Mouse (Mus musculus): Measurements from ENCODE around the gene Smyd2. TPM values are rescaled to one million over a fixed set of nuclear protein-coding genes. Genes with fewer than 3 reads are reported as not detected.
A peak's percentile ranks its signal among the peaks of the same experiment; 100 is the strongest.

Gene Smyd2
- polyA plus RNA-seq, 1 experiment from 2014 or later, result 73.9 TPM

GRCm38 (mm10) chr1:189936436-189937105 lies 14.4 kb upstream of the Smyd2 start:
- ATAC-seq (ENCODE audit: low FRiP score), result no peak
- H3K4me1 ChIP-seq (replicated peaks; ENCODE audit: control insufficient read depth, insufficient read depth, low read length), result no peaks in the 10 kb centered on the region; the same call in 1 of the 2 replicates
- WGBS, result 89% methylated on average over 10 of the region's 10 CpGs
- no peak for DNase-seq (ENCODE audit: low spot score)
- H3K27ac ChIP-seq, result no peak overlapping the region
- no peak overlapping the region for H3K4me3 ChIP-seq (replicated peaks; ENCODE audit: low read length)
- H3K9me3 ChIP-seq (ENCODE audit: control insufficient read depth, low read length), result no peaks in the 10 kb centered on the region
- H3K36me3 ChIP-seq (replicated peaks; ENCODE audit: control insufficient read depth, insufficient read depth), result no peaks in the 10 kb centered on the region
- H3K4me2 ChIP-seq (replicated peaks), result no peak overlapping the region
- no peak overlapping the region for H3K9ac ChIP-seq
- H3K27me3 ChIP-seq (ENCODE audit: control insufficient read depth, insufficient read depth, low read length), result no peaks in the 10 kb centered on the region

DNA sequence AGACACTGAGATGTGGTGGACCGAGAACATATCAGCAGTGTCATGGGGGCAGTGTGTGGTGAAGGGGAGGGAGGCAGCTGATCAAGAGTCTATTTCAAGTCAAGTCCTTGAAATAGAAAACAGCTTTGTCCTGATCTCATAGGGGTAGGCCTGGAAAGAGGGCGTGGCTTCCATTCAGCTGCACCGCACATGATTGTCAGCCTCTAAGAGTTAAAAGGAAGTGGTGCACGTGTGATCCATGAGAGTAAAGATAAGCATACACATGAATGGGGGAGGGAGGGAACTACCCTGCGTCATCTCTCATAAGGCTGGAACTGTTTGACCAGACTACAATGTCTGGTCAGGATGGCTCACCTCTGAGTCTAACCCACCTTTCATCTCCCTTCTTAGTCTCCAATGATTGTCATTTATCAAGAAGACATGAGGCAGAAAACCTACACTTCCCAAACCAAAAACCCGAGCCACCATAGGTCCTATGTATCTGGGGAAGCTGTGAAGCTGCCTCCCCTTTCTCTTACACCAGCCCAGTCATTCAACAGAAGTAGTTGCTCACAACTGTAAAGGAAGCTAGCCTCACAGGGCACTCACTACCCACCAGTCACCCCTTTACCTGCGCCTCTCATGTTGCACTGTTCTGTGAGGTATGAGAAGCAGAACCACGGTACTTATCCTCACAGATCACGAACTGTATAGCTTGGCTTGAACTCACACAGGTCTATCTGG lies 11.5 kb upstream of the Smyd2 start:
- DNase-seq (ENCODE audit: low spot score) (no peak), ATAC-seq (ENCODE audit: low FRiP score) (no peak)
- Histone ChIP-seq H3K27me3 (ENCODE audit: control insufficient read depth, insufficient read depth, low read length) (no peaks in the 10 kb centered on the region), H3K27ac (no peak overlapping the region), H3K4me1 (replicated peaks; ENCODE audit: control insufficient read depth, insufficient read depth, low read length) (no peaks in the 10 kb centered on the region; the same call in 1 of the 2 replicates), H3K4me2 (replicated peaks) (no peak overlapping the region), H3K4me3 (replicated peaks; ENCODE audit: low read length) (no peak overlapping the region), H3K36me3 (replicated peaks; ENCODE audit: control insufficient read depth, insufficient read depth) (no peaks in the 10 kb centered on the region), H3K9ac (no peak overlapping the region), H3K9me3 (ENCODE audit: control insufficient read depth, low read length) (no peaks in the 10 kb centered on the region)
- WGBS, result 72% methylated on average over 9 of the region's 9 CpGs

- ATAC-seq (ENCODE audit: low FRiP score) (no peak), DNase-seq (ENCODE audit: low spot score) (no peak)
- Histone ChIP-seq H3K27me3 (ENCODE audit: control insufficient read depth, insufficient read depth, low read length) (no peaks in the 10 kb centered on the region), H3K27ac (no peak overlapping the region), H3K36me3 (replicated peaks; ENCODE audit: control insufficient read depth, insufficient read depth) (no peaks in the 10 kb centered on the region), H3K4me1 (replicated peaks; ENCODE audit: control insufficient read depth, insufficient read depth, low read length) (no peaks in the 10 kb centered on the region; the same call in 1 of the 2 replicates), H3K9ac (no peak overlapping the region), H3K4me2 (replicated peaks) (no peak overlapping the region), H3K4me3 (replicated peaks; ENCODE audit: low read length) (no peak overlapping the region), H3K9me3 (ENCODE audit: control insufficient read depth, low read length) (no peaks in the 10 kb centered on the region)
- WGBS, result 56% methylated on average over 7 of the region's 7 CpGs
Measured at GRCm38 (mm10) chr1:189932976-189933375, 10.8 kb upstream of the Smyd2 start.

- WGBS, result 32% methylated on average over 12 of the region's 12 CpGs
- Histone ChIP-seq H3K4me2 (replicated peaks) (peak overlapping the region; percentile 22; the same call in 1 of the 2 replicates), H3K36me3 (replicated peaks; ENCODE audit: control insufficient read depth, insufficient read depth) (no peaks in the 10 kb centered on the region), H3K4me3 (replicated peaks; ENCODE audit: low read length) (no peak overlapping the region), H3K4me1 (replicated peaks; ENCODE audit: control insufficient read depth, insufficient read depth, low read length) (no peaks in the 10 kb centered on the region; the same call in 1 of the 2 replicates), H3K27ac (no peak overlapping the region), H3K9ac (no peak overlapping the region), H3K27me3 (ENCODE audit: control insufficient read depth, insufficient read depth, low read length) (no peaks in the 10 kb centered on the region), H3K9me3 (ENCODE audit: control insufficient read depth, low read length) (no peaks in the 10 kb centered on the region)
- ATAC-seq (ENCODE audit: low FRiP score), result no peak
- no peak for DNase-seq (ENCODE audit: low spot score)
Measured at GRCm38 (mm10) chr1:189932190-189932589, 10.0 kb upstream of the Smyd2 start.

DNA sequence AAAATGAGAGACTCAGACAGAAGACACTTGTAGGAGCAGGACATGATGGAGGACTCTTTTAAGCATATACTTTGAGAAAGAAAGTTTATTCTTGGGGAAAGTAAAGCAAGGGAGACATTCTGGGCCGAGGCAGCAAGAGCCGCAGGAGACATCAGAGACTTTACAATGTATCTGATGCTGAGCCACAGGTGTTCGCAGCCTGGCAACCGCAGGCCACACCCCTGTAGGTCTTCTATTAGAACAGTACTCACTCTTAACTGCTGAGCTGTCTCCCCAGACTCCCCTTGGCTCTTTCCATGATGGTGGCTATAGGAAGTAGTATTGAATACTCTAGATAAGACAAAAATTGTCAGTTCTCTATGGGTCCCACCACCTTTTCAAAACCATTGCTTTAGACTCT lies 7.7 kb upstream of the Smyd2 start:
- Histone ChIP-seq H3K4me3 (replicated peaks; ENCODE audit: low read length) (no peak overlapping the region), H3K9me3 (ENCODE audit: control insufficient read depth, low read length) (no peaks in the 10 kb centered on the region), H3K9ac (no peak overlapping the region), H3K36me3 (replicated peaks; ENCODE audit: control insufficient read depth, insufficient read depth) (no peaks in the 10 kb centered on the region), H3K27ac (no peak overlapping the region), H3K4me2 (replicated peaks) (no peak overlapping the region), H3K4me1 (replicated peaks; ENCODE audit: control insufficient read depth, insufficient read depth, low read length) (no peaks in the 10 kb centered on the region; the same call in 1 of the 2 replicates), H3K27me3 (ENCODE audit: control insufficient read depth, insufficient read depth, low read length) (no peaks in the 10 kb centered on the region)
- no peak for DNase-seq (ENCODE audit: low spot score)
- whole genome bisulfite sequencing, result 49% methylated on average over 4 of the region's 4 CpGs
- no peak for ATAC-seq (ENCODE audit: low FRiP score)

GRCm38 (mm10) chr1:189927644-189928043 lies 5.5 kb upstream of the Smyd2 start:
- Histone ChIP-seq H3K36me3 (replicated peaks; ENCODE audit: control insufficient read depth, insufficient read depth) (no peaks in the 10 kb centered on the region), H3K4me3 (replicated peaks; ENCODE audit: low read length) (no peak overlapping the region), H3K27me3 (ENCODE audit: control insufficient read depth, insufficient read depth, low read length) (no peaks in the 10 kb centered on the region), H3K27ac (no peak overlapping the region), H3K4me1 (replicated peaks; ENCODE audit: control insufficient read depth, insufficient read depth, low read length) (peaks cover 3% of the 10 kb centered on the region), H3K4me2 (replicated peaks) (no peak overlapping the region), H3K9me3 (ENCODE audit: control insufficient read depth, low read length) (no peaks in the 10 kb centered on the region), H3K9ac (no peak overlapping the region)
- 4% methylated on average over 6 of the region's 6 CpGs for WGBS
- ATAC-seq (ENCODE audit: low FRiP score) (no peak), DNase-seq (ENCODE audit: low spot score) (peak; percentile 68)

GRCm38 (mm10) chr1:189926279-189926678 lies 4.1 kb upstream of the Smyd2 start:
- 62% methylated on average over 8 of the region's 8 CpGs for WGBS
- peaks cover 9% of the 10 kb centered on the region; the same call in 1 of the 2 replicates for H3K4me1 ChIP-seq (replicated peaks; ENCODE audit: control insufficient read depth, insufficient read depth, low read length)
- H3K4me3 ChIP-seq (replicated peaks; ENCODE audit: low read length), result no peak overlapping the region
- no peak for DNase-seq (ENCODE audit: low spot score)
- no peaks in the 10 kb centered on the region for H3K36me3 ChIP-seq (replicated peaks; ENCODE audit: control insufficient read depth, insufficient read depth)
- no peak overlapping the region for H3K27ac ChIP-seq
- no peak overlapping the region for H3K4me2 ChIP-seq (replicated peaks)
- no peaks in the 10 kb centered on the region for H3K27me3 ChIP-seq (ENCODE audit: control insufficient read depth, insufficient read depth, low read length)
- no peak for ATAC-seq (ENCODE audit: low FRiP score)
- no peaks in the 10 kb centered on the region for H3K9me3 ChIP-seq (ENCODE audit: control insufficient read depth, low read length)
- H3K9ac ChIP-seq, result no peak overlapping the region

- H3K9ac ChIP-seq, result no peak overlapping the region
- no peak overlapping the region for H3K4me2 ChIP-seq (replicated peaks)
- H3K4me1 ChIP-seq (replicated peaks; ENCODE audit: control insufficient read depth, insufficient read depth, low read length), result peaks cover 10% of the 10 kb centered on the region; the same call in 1 of the 2 replicates
- no peak overlapping the region for H3K4me3 ChIP-seq (replicated peaks; ENCODE audit: low read length)
- no peaks in the 10 kb centered on the region for H3K9me3 ChIP-seq (ENCODE audit: control insufficient read depth, low read length)
- no peaks in the 10 kb centered on the region for H3K36me3 ChIP-seq (replicated peaks; ENCODE audit: control insufficient read depth, insufficient read depth)
- WGBS, result 84% methylated on average over 22 of the region's 22 CpGs
- no peak for DNase-seq (ENCODE audit: low spot score)
- no peaks in the 10 kb centered on the region for H3K27me3 ChIP-seq (ENCODE audit: control insufficient read depth, insufficient read depth, low read length)
- ATAC-seq (ENCODE audit: low FRiP score), result no peak
- H3K27ac ChIP-seq, result no peak overlapping the region
Measured at GRCm38 (mm10) chr1:189923871-189924568, 1.9 kb upstream of the Smyd2 start.

GRCm38 (mm10) chr1:189923157-189923556 lies 994 bp upstream of the Smyd2 start:
- H3K9ac ChIP-seq, result no peak overlapping the region
- 78% methylated on average over 4 of the region's 4 CpGs for WGBS
- no peaks in the 10 kb centered on the region for H3K36me3 ChIP-seq (replicated peaks; ENCODE audit: control insufficient read depth, insufficient read depth)
- no peak for DNase-seq (ENCODE audit: low spot score)
- no peak overlapping the region for H3K4me2 ChIP-seq (replicated peaks)
- H3K27me3 ChIP-seq (ENCODE audit: control insufficient read depth, insufficient read depth, low read length), result no peaks in the 10 kb centered on the region
- H3K9me3 ChIP-seq (ENCODE audit: control insufficient read depth, low read length), result no peaks in the 10 kb centered on the region
- ATAC-seq (ENCODE audit: low FRiP score), result no peak
- peaks cover 10% of the 10 kb centered on the region; the same call in 1 of the 2 replicates for H3K4me1 ChIP-seq (replicated peaks; ENCODE audit: control insufficient read depth, insufficient read depth, low read length)
- H3K27ac ChIP-seq, result no peak overlapping the region
- H3K4me3 ChIP-seq (replicated peaks; ENCODE audit: low read length), result no peak overlapping the region
